Mouse (Mus musculus) CH12.LX (cell line): ENCODE data around the gene Creg1. TPM values are rescaled to one million over a fixed set of nuclear protein-coding genes. Genes with fewer than 3 reads are reported as not detected.

Experiments
- DNase-seq: peaks from one replicate; pipeline ENCODE4 v3.0.0-alpha.2; 2013; ENCODE audit errors: extremely low read depth
- H3K27ac ChIP-seq: 2 replicates; pipeline ENCODE4 v1.5.1; 2012; ENCODE audit warnings: low read depth, mild to moderate bottlenecking, control low read depth, moderate library complexity; ENCODE audit not compliant: insufficient read depth
- H3K27me3 ChIP-seq: replicated peaks from 2 replicates; pipeline ENCODE3; 2012; ENCODE audit warnings: inconsistent platforms
- H3K36me3 ChIP-seq, 2 experiments: replicated peaks in 1 of 2; 2 replicates each; pipeline versions ENCODE3 to v1.6.1; 2012; ENCODE audit warnings: inconsistent platforms in 1 of 2, low read length in 1 of 2, mild to moderate bottlenecking in 1 of 2, mixed read lengths in 1 of 2, moderate library complexity in 1 of 2; ENCODE audit not compliant: control insufficient read depth in 1 of 2, insufficient read depth in 1 of 2
- H3K4me1 ChIP-seq, 2 experiments: 2 replicates each; pipeline ENCODE4 v1.6.1; 2012; ENCODE audit warnings: inconsistent platforms in 1 of 2, moderate library complexity in 1 of 2; ENCODE audit not compliant: insufficient read depth in 2 of 2, control insufficient read depth in 1 of 2
- H3K4me2 ChIP-seq: 2 replicates; pipeline ENCODE4 v1.6.1; 2012; ENCODE audit warnings: low read depth, mild to moderate bottlenecking, control low read depth; ENCODE audit not compliant: poor library complexity, insufficient read depth, severe bottlenecking
- H3K4me3 ChIP-seq, 3 experiments: fragments of 150-350 bp in 1 of 3; sonication (generic) in 1 of 3; replicated peaks in 1 of 3; 2 replicates each; pipeline versions ENCODE3 to v1.5.1; 2011 to 2012; ENCODE audit warnings: low read depth in 2 of 3, low read length in 2 of 3, mild to moderate bottlenecking in 2 of 3, moderate library complexity in 2 of 3, control low read depth in 1 of 3, improper control_type of control experiment in 1 of 3, inconsistent platforms in 1 of 3, mixed read lengths in 1 of 3; ENCODE audit not compliant: poor library complexity in 1 of 3
- H3K79me2 ChIP-seq: replicated peaks from 2 replicates; pipeline ENCODE4 v1.6.1; 2012; ENCODE audit warnings: mild to moderate bottlenecking, moderate library complexity; ENCODE audit not compliant: control insufficient read depth, poor library complexity, insufficient read depth, severe bottlenecking; ENCODE audit errors: extremely low read depth
- H3K9ac ChIP-seq: 2 replicates; pipeline ENCODE4 v1.6.1; 2012; ENCODE audit warnings: low read depth, mild to moderate bottlenecking, control low read depth, moderate library complexity; ENCODE audit not compliant: insufficient read depth
- H3K9me3 ChIP-seq: replicated peaks from 2 replicates; pipeline ENCODE3; 2012; ENCODE audit warnings: low read length, inconsistent platforms, mixed read lengths
- BHLHE40 ChIP-seq: IDR thresholded peaks from 2 replicates; pipeline ENCODE4 v1.6.1; 2011; ENCODE audit warnings: mild to moderate bottlenecking, low read depth, low read length, improper control_type of control experiment
- CHD1 ChIP-seq: IDR thresholded peaks from 2 replicates; pipeline ENCODE4 v1.6.1; 2012; ENCODE audit warnings: low read depth, low read length, improper control_type of control experiment, inconsistent platforms
- CHD2 ChIP-seq: IDR thresholded peaks from 2 replicates; pipeline ENCODE4 v1.6.1; 2011; ENCODE audit warnings: low read length, improper control_type of control experiment
- CTCF ChIP-seq, 2 experiments: IDR thresholded peaks in 1 of 2; conservative IDR thresholded peaks in 1 of 2; 2 replicates each; pipeline ENCODE4 v1.5.1; 2011 to 2012; ENCODE audit warnings: low read depth in 2 of 2, low read length in 2 of 2, improper control_type of control experiment in 1 of 2, inconsistent platforms in 1 of 2, mild to moderate bottlenecking in 1 of 2, moderate library complexity in 1 of 2
- ELF1 ChIP-seq: IDR thresholded peaks from 2 replicates; pipeline ENCODE4 v1.6.1; 2014; ENCODE audit warnings: low read depth, mild to moderate bottlenecking, inconsistent platforms, low read length, improper control_type of control experiment
- EP300 ChIP-seq: IDR thresholded peaks from 2 replicates; pipeline ENCODE4 v1.6.1; 2011; ENCODE audit warnings: low read length, improper control_type of control experiment
- GABPA ChIP-seq: IDR thresholded peaks from 2 replicates; pipeline ENCODE4 v1.6.1; 2012; ENCODE audit warnings: low read depth, low read length, improper control_type of control experiment, inconsistent platforms; ENCODE audit not compliant: insufficient replicate concordance
- HCFC1 ChIP-seq: IDR thresholded peaks from 2 replicates; pipeline ENCODE4 v1.6.1; 2012; ENCODE audit warnings: low read depth, mild to moderate bottlenecking, inconsistent platforms, low read length, improper control_type of control experiment
- IRF4 ChIP-seq: IDR thresholded peaks from 2 replicates; pipeline ENCODE4 v1.6.1; 2014; ENCODE audit warnings: low read depth, mild to moderate bottlenecking, inconsistent platforms, low read length, improper control_type of control experiment
- JUN ChIP-seq: IDR thresholded peaks from 2 replicates; pipeline ENCODE4 v1.6.1; 2011; ENCODE audit warnings: low read depth, mild to moderate bottlenecking, low read length, improper control_type of control experiment, moderate library complexity; ENCODE audit not compliant: insufficient read depth
- MAX ChIP-seq: IDR thresholded peaks from 2 replicates; pipeline ENCODE4 v1.6.1; 2011; ENCODE audit warnings: low read length, improper control_type of control experiment
- MXI1 ChIP-seq: IDR thresholded peaks from 2 replicates; pipeline ENCODE4 v1.6.1; 2011; ENCODE audit warnings: mild to moderate bottlenecking, low read depth, low read length, improper control_type of control experiment
- POLR2A ChIP-seq: IDR thresholded peaks from 2 replicates; pipeline ENCODE4 v1.6.1; 2011; ENCODE audit warnings: low read depth, mild to moderate bottlenecking, improper control_type of control experiment, low read length
- POLR2AphosphoS2 ChIP-seq: IDR thresholded peaks from 2 replicates; pipeline ENCODE4 v1.6.1; 2011; ENCODE audit warnings: low read depth, low read length, improper control_type of control experiment
- RCOR1 ChIP-seq: conservative IDR thresholded peaks from 2 replicates; pipeline ENCODE4 v1.6.1; 2012; ENCODE audit warnings: low read depth, mild to moderate bottlenecking, inconsistent platforms, low read length, improper control_type of control experiment
- TBP ChIP-seq: conservative IDR thresholded peaks from 2 replicates; pipeline ENCODE4 v1.6.1; 2011; ENCODE audit warnings: low read depth, low read length, improper control_type of control experiment
- USF1 ChIP-seq: IDR thresholded peaks from 2 replicates; pipeline ENCODE4 v1.6.1; 2014; ENCODE audit warnings: low read depth, mild to moderate bottlenecking, inconsistent platforms, low read length, improper control_type of control experiment
- USF2 ChIP-seq: conservative IDR thresholded peaks from 2 replicates; pipeline ENCODE4 v1.6.1; 2011; ENCODE audit warnings: low read depth, low read length, improper control_type of control experiment
- ZKSCAN1 ChIP-seq: IDR thresholded peaks from 2 replicates; pipeline ENCODE4 v1.6.1; 2012; ENCODE audit warnings: low read depth, inconsistent platforms, low read length, improper control_type of control experiment, borderline replicate concordance
- ZMIZ1 ChIP-seq: IDR thresholded peaks from 2 replicates; pipeline ENCODE4 v1.6.1; 2012; ENCODE audit warnings: low read depth, mild to moderate bottlenecking, inconsistent platforms, low read length, improper control_type of control experiment
- ZNF384 ChIP-seq: IDR thresholded peaks from 2 replicates; pipeline ENCODE4 v1.6.1; 2012; ENCODE audit warnings: low read depth, low read length, improper control_type of control experiment, inconsistent platforms
- dilution Hi-C: fragments of 300-500 bp; cut with MboI; formaldehyde crosslinking; loops from 2 replicates; pipeline ENCODE4 v1.14.3; 2020; ENCODE audit warnings: low sequenced_read_pairs; ENCODE audit not compliant: extremely low pct_unique_long_range_greater_than_20kb, extremely low pct_ligation_motif_present
- in situ Hi-C: fragments of 300-500 bp; cut with MboI; formaldehyde crosslinking; loops from 3 replicates; pipeline ENCODE4 v1.14.3; 2019; ENCODE audit warnings: low sequenced_read_pairs, low pct_ligation_motif_present, low pct_unique_long_range_greater_than_20kb, mixed read lengths
- polyA plus RNA-seq: library from polyadenylated mRNA; unstranded; fragments of >175 nt; gene quantifications from 2 replicates; pipeline ENCODE4 v1.2.1, GENCODE M21; 2012; ENCODE audit warnings: low read depth; ENCODE audit not compliant: insufficient read length
- total RNA-seq, 2 experiments: library from RNA; depleted of rRNA; stranded (reverse); fragments of 300-350 nt in 1 of 2; fragments of >200 nt in 1 of 2; gene quantifications; 2 replicates each; pipeline ENCODE4 v1.2.3; 2012 to 2014

The Creg1 gene
- total and polyA plus RNA-seq, 3 experiments, result 22.3 to 44.3 (median 38.2) TPM

GRCm38 (mm10) chr1:165762914-165763634 is 472 bp upstream of the Creg1 start:
- TF ChIP-seq HCFC1, result 0 out of 2 replicates have a peak, but pooled peaks have one; percentile 19
- no peak for TF ChIP-seq USF2
- 0 out of 2 replicates have a peak, but pooled peaks have one; percentile 62 for TF ChIP-seq TBP
- peak; percentile 45 for TF ChIP-seq MAX
- H3K4me2 ChIP-seq, result peak overlapping the region; percentile 77
- in situ Hi-C loops (no loop called here), dilution Hi-C loops (no loop called here)
- H3K4me1 ChIP-seq, result peaks cover 5 to 34% of the 10 kb centered on the region in 2 experiments
- DNase-seq, result no peak
- no peak overlapping the region; the same call in 1 of the 2 replicates for H3K9ac ChIP-seq
- no peaks in the 10 kb centered on the region for H3K27me3 ChIP-seq
- H3K4me3 ChIP-seq, result peak overlapping the region; percentile 49 to 88 (median 80)
- H3K27ac ChIP-seq, result no peak overlapping the region
- no peaks in the 10 kb centered on the region for H3K36me3 ChIP-seq
- H3K9me3 ChIP-seq, result no peaks in the 10 kb centered on the region
- H3K79me2 ChIP-seq, result no peaks in the 10 kb centered on the region

GRCm38 (mm10) chr1:165764571-165764970 is 1.0 kb downstream of the Creg1 start:
- H3K4me3 ChIP-seq, result peak overlapping the region; percentile 77 to 88 (median 80)
- H3K36me3 ChIP-seq, result peaks cover 0 to 4% of the 10 kb centered on the region in 2 experiments
- H3K9me3 ChIP-seq, result no peaks in the 10 kb centered on the region
- in situ Hi-C loops (no loop called here), dilution Hi-C loops (no loop called here)
- peak overlapping the region; percentile 49; the same call in 1 of the 2 replicates for H3K9ac ChIP-seq
- no peaks in the 10 kb centered on the region for H3K79me2 ChIP-seq
- no peaks in the 10 kb centered on the region for H3K27me3 ChIP-seq
- no peak overlapping the region for H3K27ac ChIP-seq
- peaks cover 3 to 37% of the 10 kb centered on the region in 2 experiments for H3K4me1 ChIP-seq
- no peak for TF ChIP-seq IRF4
- TF ChIP-seq ZNF384, result no peak
- no peak for TF ChIP-seq CTCF (conservative IDR thresholded peaks at IDR 0.05 in 1 of 2, IDR thresholded peaks at IDR 0.05 in 1 of 2; ENCODE audit: low read depth in 2 of 2, low read length in 2 of 2)
- TF ChIP-seq MXI1, result no peak
- TF ChIP-seq POLR2A, result no peak
- no peak for TF ChIP-seq ZKSCAN1
- TF ChIP-seq EP300, result no peak
- no peak for DNase-seq
- peak overlapping the region; percentile 69 for H3K4me2 ChIP-seq

GRCm38 (mm10) chr1:165765041-165765440 is 1.5 kb downstream of the Creg1 start:
- dilution Hi-C loops (no loop called here), in situ Hi-C loops (no loop called here)
- Histone ChIP-seq H3K27ac (no peak overlapping the region), H3K36me3 (peaks cover 0 to 8% of the 10 kb centered on the region in 2 experiments), H3K4me2 (no peak overlapping the region), H3K9ac (no peak overlapping the region), H3K27me3 (no peaks in the 10 kb centered on the region)
- TF ChIP-seq ZMIZ1, result no peak
- TF ChIP-seq HCFC1, result no peak
- no peak for TF ChIP-seq MXI1
- no peak for TF ChIP-seq BHLHE40
- no peak for TF ChIP-seq RCOR1
- TF ChIP-seq JUN, result no peak
- TF ChIP-seq CHD2, result no peak
- TF ChIP-seq POLR2A, result no peak
- no peak for TF ChIP-seq ELF1
- no peak for TF ChIP-seq CHD1
- no peak for TF ChIP-seq GABPA
- no peak for TF ChIP-seq TBP
- TF ChIP-seq USF1, result no peak
- no peak for TF ChIP-seq POLR2AphosphoS2
- no peak for TF ChIP-seq IRF4
- TF ChIP-seq, all 38 proteins: peak for 0
- H3K4me3 ChIP-seq, result no peak overlapping the region
- no peaks in the 10 kb centered on the region for H3K9me3 ChIP-seq
- DNase-seq, result no peak
- H3K79me2 ChIP-seq, result no peaks in the 10 kb centered on the region
- H3K4me1 ChIP-seq, result peaks cover 3 to 37% of the 10 kb centered on the region in 2 experiments
